Mouse (Mus musculus) mouse embryonic stem cell (cell line): Measurements from ENCODE around the gene Prkar2b.

Source experiments
- in situ Hi-C, 2 experiments: fragments of 300-500 bp; cut with MboI; formaldehyde crosslinking; loops; 1 replicate in 1 of 2; 3 replicates in 1 of 2; pipeline ENCODE4 v1.14.3; 2019 to 2020; ENCODE audit warnings: low sequenced_read_pairs in 2 of 2, low pct_unique_long_range_greater_than_20kb in 1 of 2, mixed read lengths in 1 of 2; ENCODE audit not compliant: unreplicated experiment in 1 of 2

The Prkar2b gene

DNA sequence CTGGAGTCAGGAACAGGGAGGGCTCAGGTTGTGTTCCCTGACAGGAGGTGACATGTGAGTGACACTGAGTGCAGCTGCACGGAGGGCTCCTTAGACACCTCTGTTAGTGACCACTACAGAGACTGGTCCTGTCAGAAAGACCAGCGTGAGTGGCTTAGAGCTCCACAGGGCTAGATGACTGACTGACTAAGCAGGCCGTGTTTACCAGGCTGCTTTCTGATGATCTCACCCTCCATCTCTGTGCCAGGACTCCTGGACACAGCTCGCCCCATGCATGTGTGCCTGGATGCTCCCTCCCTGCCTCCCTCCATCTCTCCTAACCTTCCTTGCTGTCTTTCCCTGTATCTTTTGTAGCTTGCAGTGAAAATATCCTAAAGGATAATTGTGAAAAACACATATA lies 147.5 kb downstream of the Prkar2b start:
- in situ Hi-C loops: loop anchor here in 1 of 2 experiments (10.0 kb wide), 1 partner anchor 409 kb away; no protein-coding TSS in a partner anchor

DNA sequence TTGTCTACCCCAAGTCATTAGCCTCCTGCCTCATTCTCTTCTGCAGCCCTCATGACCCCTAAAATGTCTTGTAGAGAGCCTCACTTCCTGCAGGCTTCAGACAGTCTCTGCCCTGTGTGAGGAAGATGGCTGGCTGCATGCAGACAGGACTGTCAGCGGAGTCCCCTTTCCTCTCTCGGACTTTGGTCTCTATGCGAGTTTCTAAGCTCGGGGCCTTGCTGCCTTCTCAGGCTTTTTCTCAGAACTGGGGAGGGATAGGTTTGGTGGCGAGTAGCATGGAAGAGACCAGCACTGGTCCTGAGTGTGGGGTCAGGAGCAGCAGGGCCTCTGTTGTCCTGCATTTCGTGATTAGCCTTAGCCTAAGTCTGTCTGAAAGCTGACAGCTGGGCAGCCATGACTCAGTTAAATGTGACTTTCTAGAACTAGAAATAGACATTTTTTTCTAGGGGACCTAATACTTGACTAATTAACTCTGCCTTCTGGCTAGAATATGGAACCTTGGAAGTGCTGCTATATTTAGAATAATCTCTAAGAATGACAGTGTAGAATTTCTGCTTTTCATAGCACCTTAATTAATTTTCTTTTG lies 148.0 kb downstream of the Prkar2b start:
- in situ Hi-C loops: loop anchor here in 1 of 2 experiments (10.0 kb wide), 1 partner anchor 408 kb away; no protein-coding TSS in a partner anchor
